Mouse (Mus musculus) intestine, postnatal 0 days (tissue): ENCODE measurements around the gene Ksr2. TPM values are rescaled to one million over a fixed set of nuclear protein-coding genes. Genes with fewer than 3 reads are reported as not detected.

Experiments
- ATAC-seq: fragments of 200-750 bp; cut with Nextera tagmentation; 2 replicates; pipeline ENCODE4 v1.8.0; 2017; ENCODE audit warnings: mild to moderate bottlenecking, moderate TSS enrichment, moderate library complexity
- H3K27ac ChIP-seq: fragments of 300-500 bp; sonication (generic); 2 replicates; pipeline ENCODE4 v1.5.1; 2014; ENCODE audit warnings: mild to moderate bottlenecking, low read depth, low read length, moderate library complexity
- H3K27me3 ChIP-seq: fragments of 300-500 bp; sonication (generic); replicated peaks from 2 replicates; pipeline ENCODE4 v1.6.1; 2014; ENCODE audit warnings: low read length, mixed read lengths; ENCODE audit not compliant: control insufficient read depth, insufficient read depth
- H3K36me3 ChIP-seq: fragments of 300-500 bp; sonication (generic); 2 replicates; pipeline ENCODE4 v1.6.1; 2014; ENCODE audit warnings: mild to moderate bottlenecking, moderate library complexity; ENCODE audit not compliant: control insufficient read depth, insufficient read depth
- H3K4me1 ChIP-seq: fragments of 300-500 bp; sonication (generic); replicated peaks from 2 replicates; pipeline ENCODE4 v1.6.1; 2014; ENCODE audit warnings: antibody characterized with exemption, low read length, mixed read lengths; ENCODE audit not compliant: control insufficient read depth, insufficient read depth
- H3K4me2 ChIP-seq: fragments of 300-500 bp; sonication (generic); replicated peaks from 2 replicates; pipeline ENCODE4 v1.6.1; 2014; ENCODE audit warnings: low read depth, mild to moderate bottlenecking, moderate library complexity
- H3K4me3 ChIP-seq: fragments of 300-500 bp; sonication (generic); 2 replicates; pipeline ENCODE4 v1.5.1; 2014; ENCODE audit warnings: low read depth, low read length
- H3K9ac ChIP-seq: fragments of 300-500 bp; sonication (generic); 2 replicates; pipeline ENCODE4 v1.6.1; 2014; ENCODE audit warnings: mild to moderate bottlenecking, low read depth, low read length
- H3K9me3 ChIP-seq: fragments of 300-500 bp; sonication (generic); 2 replicates; pipeline ENCODE4 v1.6.1; 2016; ENCODE audit warnings: mixed run types; ENCODE audit not compliant: control insufficient read depth
- CTCF ChIP-seq: sonication (generic); IDR thresholded peaks from 2 replicates; pipeline ENCODE4 v1.5.1; 2016; ENCODE audit warnings: low read depth, mild to moderate bottlenecking, control low read depth, antibody characterized with exemption, moderate library complexity
- WGBS: fragments of 180-500 bp; shearing (Covaris S2); extraction: QIAGEN DNeasy Blood & Tissue Kit; methylation state at CpG from one replicate; pipeline ENCODE4 v1.1.7; 2014; 5-methylcytosine and 5-hydroxymethylcytosine counted together
- polyA plus RNA-seq: library from polyadenylated mRNA; unstranded; fragments of >200 nt; fragmentation: Nextera tagmentation; extraction: Ambion mirVana; gene quantifications from 2 replicates; pipeline ENCODE4 v1.2.1, GENCODE M21; 2015

The Ksr2 gene
- polyA plus RNA-seq, 1 experiment from 2014 or later, result 0.12 TPM

GRCm38 (mm10) chr5:117694632-117695031 is 280.8 kb downstream of the Ksr2 start:
- no peak for ATAC-seq
- WGBS, result 38% methylated on average over 11 of the region's 11 CpGs
- Histone ChIP-seq H3K4me3 (no peak overlapping the region), H3K36me3 (no peaks in the 10 kb centered on the region), H3K4me1 (no peaks in the 10 kb centered on the region), H3K27ac (no peak overlapping the region), H3K9me3 (no peaks in the 10 kb centered on the region), H3K9ac (no peak overlapping the region), H3K4me2 (no peak overlapping the region), H3K27me3 (no peaks in the 10 kb centered on the region)
- no peak for TF ChIP-seq CTCF

- H3K4me1 ChIP-seq, result no peaks in the 10 kb centered on the region
- H3K27ac ChIP-seq, result no peak overlapping the region
- H3K4me3 ChIP-seq, result no peak overlapping the region
- no peak for TF ChIP-seq CTCF
- no peaks in the 10 kb centered on the region for H3K36me3 ChIP-seq
- no peak overlapping the region for H3K9ac ChIP-seq
- no peak for ATAC-seq
- H3K27me3 ChIP-seq, result no peaks in the 10 kb centered on the region
- no peak overlapping the region for H3K4me2 ChIP-seq
- H3K9me3 ChIP-seq, result no peaks in the 10 kb centered on the region
- 88% methylated on average over 8 of the region's 8 CpGs for WGBS
Observed at GRCm38 (mm10) chr5:117696366-117696765, 282.6 kb downstream of the Ksr2 start.

- Histone ChIP-seq H3K9ac (no peak overlapping the region), H3K4me1 (no peaks in the 10 kb centered on the region), H3K9me3 (no peaks in the 10 kb centered on the region), H3K27me3 (no peaks in the 10 kb centered on the region), H3K4me3 (no peak overlapping the region), H3K4me2 (no peak overlapping the region), H3K36me3 (no peaks in the 10 kb centered on the region), H3K27ac (no peak overlapping the region)
- 71% methylated on average over 6 of the region's 6 CpGs for WGBS
- TF ChIP-seq CTCF, result no peak
- no peak for ATAC-seq
Observed at GRCm38 (mm10) chr5:117697589-117697988, 283.8 kb downstream of the Ksr2 start.

- H3K4me2 ChIP-seq, result no peak overlapping the region
- no peak for ATAC-seq
- H3K4me1 ChIP-seq, result no peaks in the 10 kb centered on the region
- H3K27ac ChIP-seq, result no peak overlapping the region
- 80% methylated on average over 9 of the region's 9 CpGs for WGBS
- H3K36me3 ChIP-seq, result no peaks in the 10 kb centered on the region
- TF ChIP-seq CTCF, result no peak
- H3K9me3 ChIP-seq, result no peaks in the 10 kb centered on the region
- no peak overlapping the region for H3K9ac ChIP-seq
- no peak overlapping the region for H3K4me3 ChIP-seq
- no peaks in the 10 kb centered on the region for H3K27me3 ChIP-seq
Observed at GRCm38 (mm10) chr5:117704371-117704770, 290.6 kb downstream of the Ksr2 start.

GRCm38 (mm10) chr5:117706633-117707032 is 292.8 kb downstream of the Ksr2 start:
- no peaks in the 10 kb centered on the region for H3K36me3 ChIP-seq
- H3K27me3 ChIP-seq, result no peaks in the 10 kb centered on the region
- no peak overlapping the region for H3K9ac ChIP-seq
- no peaks in the 10 kb centered on the region for H3K4me1 ChIP-seq
- no peaks in the 10 kb centered on the region for H3K9me3 ChIP-seq
- no peak overlapping the region for H3K27ac ChIP-seq
- TF ChIP-seq CTCF, result no peak
- no peak overlapping the region for H3K4me3 ChIP-seq
- H3K4me2 ChIP-seq, result no peak overlapping the region
- ATAC-seq, result no peak
- 51% methylated on average over 11 of the region's 11 CpGs for WGBS

GRCm38 (mm10) chr5:117709306-117709705 is 295.5 kb downstream of the Ksr2 start:
- 83% methylated on average over 6 of the region's 6 CpGs for WGBS

GRCm38 (mm10) chr5:117711636-117712035 is 297.8 kb downstream of the Ksr2 start:
- Histone ChIP-seq H3K27me3 (no peaks in the 10 kb centered on the region), H3K4me3 (no peak overlapping the region), H3K36me3 (no peaks in the 10 kb centered on the region), H3K9me3 (no peaks in the 10 kb centered on the region), H3K4me2 (no peak overlapping the region), H3K27ac (no peak overlapping the region), H3K9ac (no peak overlapping the region), H3K4me1 (no peaks in the 10 kb centered on the region)
- no peak for ATAC-seq
- 82% methylated on average over 10 of the region's 10 CpGs for WGBS
- TF ChIP-seq CTCF, result no peak

More at GRCm38 (mm10) chr5:117709306-117709705, 295.5 kb downstream of the Ksr2 start:
- TF ChIP-seq CTCF, result no peak
- H3K4me2 ChIP-seq, result no peak overlapping the region
- no peak for ATAC-seq
- no peak overlapping the region for H3K9ac ChIP-seq
- no peaks in the 10 kb centered on the region for H3K36me3 ChIP-seq
- no peak overlapping the region for H3K4me3 ChIP-seq
- H3K27ac ChIP-seq, result no peak overlapping the region
- no peaks in the 10 kb centered on the region for H3K4me1 ChIP-seq
- H3K9me3 ChIP-seq, result no peaks in the 10 kb centered on the region
- no peaks in the 10 kb centered on the region for H3K27me3 ChIP-seq
